ENCODE assay signal across 9 mouse cellular contexts in the genomic region with DNA sequence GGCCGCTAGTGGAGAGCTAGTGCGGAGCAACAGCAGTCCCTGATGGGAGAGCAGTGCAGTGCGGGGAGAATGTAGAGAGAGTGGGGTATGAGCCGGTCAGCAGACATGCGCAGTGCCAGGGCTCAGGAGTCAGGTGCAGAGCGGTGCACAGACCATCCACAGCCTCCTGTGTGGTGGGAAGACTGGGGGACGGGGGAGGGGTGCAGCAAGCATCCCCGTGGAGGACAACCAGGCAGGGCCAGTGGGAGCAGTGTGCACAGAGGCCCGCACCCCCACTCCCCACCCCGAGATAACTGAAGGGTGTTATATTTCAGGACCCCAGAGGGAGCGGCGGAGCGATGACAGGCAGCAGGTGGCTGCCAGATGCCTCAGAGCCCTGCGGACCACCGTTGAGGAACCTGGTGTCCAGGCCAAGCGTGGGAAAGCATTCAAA. TPM values are rescaled to one million over a fixed set of nuclear protein-coding genes. Genes with fewer than 3 reads are reported as not detected.
DNase-seq lines count a peak whose midpoint lies in the region; ATAC-seq and TF ChIP-seq lines count a peak whose summit lies in the region.
"Had no signal": no experiment of that assay in that cellular context is flagged by ENCODE, and none has a peak within 500 bp of the region (broad histone marks: within the 10 kb centered on the region; RNA-seq: fewer than 3 reads in every experiment).

No protein-coding gene starts in this region.

- TF ChIP-seq CTCF in kidney, adult 2 months (conservative IDR thresholded peaks at IDR 0.05; ENCODE audit: insufficient read depth, insufficient read length, low read depth, low read length): no peak

- no peak overlapping the region for H3K27ac ChIP-seq in kidney, embryonic 14.5 days (ENCODE audit: low read depth, low read length)
- no peak overlapping the region for H3K27ac ChIP-seq in kidney, adult 2 months (ENCODE audit: insufficient read depth, low read depth, low read length)
- H3K27ac ChIP-seq in embryonic facial prominence, embryonic 12.5 days: no peak overlapping the region
- no peak overlapping the region for H3K27ac ChIP-seq in limb, embryonic 15.5 days
- H3K27ac ChIP-seq: liver, embryonic 14.5 days had no signal

- H3K4me2 ChIP-seq in kidney, embryonic 14.5 days (replicated peaks; ENCODE audit: low read depth, low read length): peak overlapping the region; percentile 18; the same call in 1 of the 2 replicates
- peak overlapping the region; percentile 21 for H3K4me2 ChIP-seq in embryonic facial prominence, embryonic 12.5 days (replicated peaks)
- no peak overlapping the region for H3K4me2 ChIP-seq in limb, embryonic 15.5 days

- WGBS in kidney, embryonic 14.5 days: 17% methylated on average over 16 of the region's 16 CpGs
- WGBS in kidney, adult 2 months: 33% methylated on average over 16 of the region's 16 CpGs
- 12% methylated on average over 16 of the region's 16 CpGs for WGBS in embryonic facial prominence, embryonic 12.5 days
- WGBS in limb, embryonic 15.5 days: 15% methylated on average over 16 of the region's 16 CpGs

- H3K4me1 ChIP-seq in kidney, embryonic 14.5 days (ENCODE audit: control insufficient read depth, insufficient read depth, low read length): peaks cover 4% of the 10 kb centered on the region; the same call in 1 of the 2 replicates
- H3K4me1 ChIP-seq in kidney, adult 2 months (ENCODE audit: control insufficient read depth, insufficient read depth, low read length): no peaks in the 10 kb centered on the region
- peaks cover 10% of the 10 kb centered on the region for H3K4me1 ChIP-seq in embryonic facial prominence, embryonic 12.5 days
- peaks cover 21% of the 10 kb centered on the region for H3K4me1 ChIP-seq in limb, embryonic 15.5 days

- no peak overlapping the region for H3K9ac ChIP-seq in kidney, embryonic 14.5 days (ENCODE audit: low read depth, low read length)
- 0 out of 2 replicates have a peak overlapping the region, but pooled peaks have one; percentile 2 for H3K9ac ChIP-seq in embryonic facial prominence, embryonic 12.5 days
- no peak overlapping the region for H3K9ac ChIP-seq in limb, embryonic 15.5 days
- H3K9ac ChIP-seq: liver, embryonic 14.5 days had no signal

- ATAC-seq in kidney, embryonic 14.5 days (ENCODE audit: low FRiP score, low TSS enrichment): peak; percentile 48
- ATAC-seq in embryonic facial prominence, embryonic 12.5 days (ENCODE audit: insufficient number of reproducible peaks, insufficient read depth, low FRiP score, low TSS enrichment): peak; percentile 65; the same call in 1 of the 2 replicates
- peak; percentile 50; the same call in 1 of the 2 replicates for ATAC-seq in limb, embryonic 15.5 days (ENCODE audit: insufficient number of reproducible peaks, low FRiP score, low TSS enrichment, low read depth)
- ATAC-seq in granulocyte monocyte progenitor cell, adult 5-6 weeks (replicated peaks; ENCODE audit: poor library complexity, severe bottlenecking): no peak

- no peak for TF ChIP-seq POLR2A in kidney, adult 2 months (IDR thresholded peaks at IDR 0.05; ENCODE audit: low read depth, low read length)

- H3K4me3 ChIP-seq in kidney, embryonic 14.5 days (ENCODE audit: low read length): no peak overlapping the region
- H3K4me3 ChIP-seq in kidney, adult 2 months (ENCODE audit: insufficient read depth, low read depth, low read length): no peak overlapping the region
- no peak overlapping the region for H3K4me3 ChIP-seq in embryonic facial prominence, embryonic 12.5 days
- H3K4me3 ChIP-seq in limb, embryonic 15.5 days: no peak overlapping the region

- H3K9me3 ChIP-seq in kidney, embryonic 14.5 days (ENCODE audit: control insufficient read depth, low read length): no peaks in the 10 kb centered on the region
- H3K9me3 ChIP-seq in embryonic facial prominence, embryonic 12.5 days: no peaks in the 10 kb centered on the region
- no peaks in the 10 kb centered on the region for H3K9me3 ChIP-seq in limb, embryonic 15.5 days

- H3K36me3 ChIP-seq in kidney, embryonic 14.5 days (ENCODE audit: control insufficient read depth, insufficient read depth, low read length): no peaks in the 10 kb centered on the region
- H3K36me3 ChIP-seq in kidney, adult 2 months (ENCODE audit: control insufficient read depth, insufficient read depth, low read length): no peaks in the 10 kb centered on the region
- H3K36me3 ChIP-seq in embryonic facial prominence, embryonic 12.5 days: no peaks in the 10 kb centered on the region
- H3K36me3 ChIP-seq in limb, embryonic 15.5 days: no peaks in the 10 kb centered on the region

- no peak for DNase-seq in kidney, adult 2 months
- DNase-seq in embryo, embryonic 10 days (ENCODE audit: low spot score): peak; percentile 55
- no peak for DNase-seq in right cerebral cortex, adult 18-20 months
- no peak for DNase-seq in frontal cortex, adult 2 months (ENCODE audit: extremely low spot score in 1 of 2, low spot score in 1 of 2)

- peaks cover 4% of the 10 kb centered on the region; the same call in 1 of the 2 replicates for H3K27me3 ChIP-seq in kidney, embryonic 14.5 days (ENCODE audit: control insufficient read depth, insufficient read depth, low read length)
- no peaks in the 10 kb centered on the region for H3K27me3 ChIP-seq in kidney, adult 2 months (replicated peaks; ENCODE audit: control insufficient read depth, insufficient read depth, low read length)
- peaks cover 16% of the 10 kb centered on the region for H3K27me3 ChIP-seq in embryonic facial prominence, embryonic 12.5 days
- H3K27me3 ChIP-seq in limb, embryonic 15.5 days: peaks cover 10% of the 10 kb centered on the region; the same call in 1 of the 2 replicates

RNA-seq across cellular contexts. Expression of gene Ptpn1, which starts 31.9 kb away (rescaled TPM):
- polyA plus RNA-seq in kidney, embryonic 14.5 days (2014; fragmentation: Nextera tagmentation; extraction: Ambion mirVana): 42.6 and 53.4 TPM in 2 replicates
- 29.9 and 31.0 TPM in 2 replicates for polyA plus RNA-seq in kidney, adult 2 months (2012; rRNA removed)
- polyA plus RNA-seq in embryonic facial prominence, embryonic 12.5 days (2016; fragmentation: Nextera tagmentation; extraction: Ambion mirVana): 60.8 and 62.2 TPM in 2 replicates
- polyA plus RNA-seq in limb, embryonic 15.5 days (2015; fragmentation: Nextera tagmentation; extraction: Ambion mirVana): 50.2 and 55.6 TPM in 2 replicates
- total RNA-seq in granulocyte monocyte progenitor cell, adult 5-6 weeks (2014; fragmentation: Nextera tagmentation): 20.9 and 31.6 TPM in 2 replicates
- total RNA-seq in granulocyte monocyte progenitor cell, adult 5-6 weeks (2017): 28.7 and 37.3 TPM in 2 replicates
- polyA plus RNA-seq in frontal cortex, adult 2 months (2012; rRNA removed): 45.7 and 45.8 TPM in 2 replicates
